Mouse (Mus musculus): ENCODE measurements around the gene Erbb3.

The Erbb3 gene

GRCm38 (mm10) chr10:128525671-128526308, 63.7 kb downstream of the Erbb3 start, which contains the start of gene Esyt1:
Gene Esyt1, minus strand, starts transcription at chr10:128525871.
- peak; percentile 95 for DNase-seq (ENCODE audit: low spot score)

- peak; percentile 53 for DNase-seq (ENCODE audit: low spot score)
These were observed 64.5 kb downstream of the Erbb3 start for GRCm38 (mm10) chr10:128524732-128525662.

GRCm38 (mm10) chr10:128524111-128524731, 65.2 kb downstream of the Erbb3 start:
- DNase-seq (ENCODE audit: low spot score): no peak

GRCm38 (mm10) chr10:128522351-128522750, 67.1 kb downstream of the Erbb3 start:
- no peak for DNase-seq (ENCODE audit: low spot score)

DNA sequence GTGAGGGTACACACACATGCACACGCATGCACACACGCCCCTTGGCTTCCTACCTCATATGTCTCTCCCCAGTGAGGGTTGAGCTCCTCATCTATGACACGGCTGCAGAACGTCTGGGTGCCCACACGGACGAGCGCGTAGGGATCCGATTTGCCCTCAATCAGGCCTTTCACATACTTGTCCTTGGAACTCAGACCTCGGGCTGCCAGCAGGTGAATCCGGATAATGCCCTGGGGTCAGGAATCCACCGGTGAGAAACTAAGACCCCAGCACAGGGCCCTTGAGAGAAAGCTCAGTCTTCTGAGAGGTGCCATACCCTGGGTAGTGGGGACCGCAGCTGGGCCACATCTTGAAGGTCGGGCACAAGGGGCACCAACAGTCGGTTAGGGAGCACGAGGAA, 68.9 kb downstream of the Erbb3 start:
- no peak for DNase-seq (ENCODE audit: low spot score)

DNA sequence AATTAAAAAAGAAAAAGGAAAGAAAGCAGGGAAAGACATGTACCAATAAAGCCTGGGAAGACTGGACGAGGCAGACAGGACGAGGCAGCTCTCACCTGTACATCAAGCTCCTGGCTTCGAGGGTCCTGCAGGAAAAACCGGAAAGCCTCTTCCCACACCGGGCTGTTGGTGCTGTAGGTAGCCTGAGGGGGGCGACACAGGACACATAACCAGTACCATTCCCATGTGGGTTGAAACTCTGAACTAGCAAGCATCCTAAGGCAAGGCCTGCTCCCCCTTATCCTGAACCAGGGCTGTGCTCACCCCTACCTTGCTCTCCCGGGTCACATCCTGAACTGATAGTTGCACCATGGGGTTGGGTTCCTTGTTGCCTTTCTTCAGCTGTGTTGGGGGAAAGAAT, 70.6 kb downstream of the Erbb3 start:
- DNase-seq (ENCODE audit: low spot score): no peak
